Mouse (Mus musculus): ENCODE data around the gene A230050P20Rik. TPM values are rescaled to one million over a fixed set of nuclear protein-coding genes. Genes with fewer than 3 reads are reported as not detected.

The A230050P20Rik gene
- polyA plus RNA-seq, 1 experiment from 2014 or later, result 1.2 TPM

DNA sequence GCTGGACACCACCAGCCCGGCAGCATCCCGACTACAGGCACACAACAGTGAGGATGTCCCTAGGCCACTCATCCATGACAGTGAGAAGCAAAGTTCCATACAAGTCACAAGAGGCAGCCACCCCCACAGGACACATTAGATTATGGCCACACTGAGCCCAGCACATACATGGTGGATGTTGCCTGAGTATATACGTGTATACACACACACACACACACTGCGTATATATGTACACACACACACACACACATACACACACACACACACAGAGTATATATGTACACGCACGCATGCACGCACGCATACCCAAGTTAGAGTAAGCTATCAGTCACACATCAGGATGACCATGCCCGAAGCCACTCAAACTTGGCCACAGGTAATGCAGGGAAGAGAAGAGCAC is 26.9 kb downstream of the A230050P20Rik start:
- ATAC-seq (ENCODE audit: insufficient number of reproducible peaks, low FRiP score, low TSS enrichment, low read depth), result no peak
- H3K27me3 ChIP-seq (ENCODE audit: control insufficient read depth, insufficient read depth, low read length), result no peaks in the 10 kb centered on the region
- H3K27ac ChIP-seq (replicated peaks; ENCODE audit: low read depth, low read length), result no peak overlapping the region
- no peak overlapping the region for H3K9ac ChIP-seq (ENCODE audit: low read length)
- no peak overlapping the region for H3K4me2 ChIP-seq (ENCODE audit: low read depth, severe bottlenecking)
- no peaks in the 10 kb centered on the region for H3K9me3 ChIP-seq (ENCODE audit: control insufficient read depth, low read length)
- no peak overlapping the region for H3K4me3 ChIP-seq (ENCODE audit: low read depth, low read length)
- no peak for DNase-seq (ENCODE audit: low spot score)
- H3K4me1 ChIP-seq (ENCODE audit: control insufficient read depth, insufficient read depth, low read length), result peaks cover 8% of the 10 kb centered on the region
- peaks cover 52% of the 10 kb centered on the region for H3K36me3 ChIP-seq (ENCODE audit: control insufficient read depth, insufficient read depth, low read length)
- whole genome bisulfite sequencing, result 96% methylated on average over 9 of the region's 9 CpGs

DNA sequence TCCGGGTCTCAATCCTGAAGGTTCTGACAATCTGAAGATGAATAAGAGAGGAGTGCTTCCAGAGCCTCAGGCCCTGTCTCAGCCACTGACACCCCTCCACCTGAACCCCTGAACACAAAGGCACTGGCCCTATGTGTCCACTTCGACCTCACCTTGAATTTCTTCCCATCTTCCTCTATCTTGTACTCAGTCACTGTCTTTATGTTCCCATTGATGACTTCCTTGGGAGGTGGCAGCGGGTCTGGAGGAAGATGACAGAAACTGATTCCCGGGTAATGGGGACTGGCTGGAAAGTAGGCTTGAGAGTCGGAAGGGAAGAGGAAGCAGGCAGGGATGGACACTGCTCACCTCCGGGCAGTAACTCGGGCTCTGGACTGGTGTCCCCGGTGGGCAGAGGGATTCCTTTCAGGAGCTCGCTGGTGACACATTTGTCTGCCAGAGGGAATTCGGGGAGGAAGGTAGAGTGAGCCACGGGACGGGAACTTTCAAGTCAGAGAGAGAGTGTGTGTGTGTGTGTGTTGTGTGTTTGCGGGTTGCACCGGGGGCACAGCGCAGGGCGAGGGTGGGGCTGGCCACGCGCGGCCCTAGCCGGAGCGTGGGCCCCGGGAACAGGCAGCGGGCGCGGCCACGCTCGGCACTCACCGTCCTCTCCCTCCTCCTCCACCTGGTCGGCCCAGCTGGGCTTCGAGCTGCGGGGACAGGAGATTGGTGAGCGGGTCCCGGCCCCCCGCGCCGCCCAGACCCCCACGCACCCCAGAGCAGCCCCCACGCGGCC is 29.5 kb downstream of the A230050P20Rik start:
- Histone ChIP-seq H3K4me1 (ENCODE audit: control insufficient read depth, insufficient read depth, low read length) (peaks cover 8% of the 10 kb centered on the region), H3K9me3 (ENCODE audit: control insufficient read depth, low read length) (no peaks in the 10 kb centered on the region), H3K4me3 (ENCODE audit: low read depth, low read length) (peak overlapping the region; percentile 99), H3K36me3 (ENCODE audit: control insufficient read depth, insufficient read depth, low read length) (peaks cover 31% of the 10 kb centered on the region), H3K9ac (ENCODE audit: low read length) (peak overlapping the region; percentile 86), H3K27me3 (ENCODE audit: control insufficient read depth, insufficient read depth, low read length) (no peaks in the 10 kb centered on the region), H3K4me2 (ENCODE audit: low read depth, severe bottlenecking) (peak overlapping the region; percentile 96), H3K27ac (replicated peaks; ENCODE audit: low read depth, low read length) (no peak overlapping the region)
- WGBS, result 5% methylated on average over 36 of the region's 39 CpGs
- DNase-seq (ENCODE audit: low spot score), result no peak
- peak; percentile 42 for ATAC-seq (ENCODE audit: insufficient number of reproducible peaks, low FRiP score, low TSS enrichment, low read depth)

DNA sequence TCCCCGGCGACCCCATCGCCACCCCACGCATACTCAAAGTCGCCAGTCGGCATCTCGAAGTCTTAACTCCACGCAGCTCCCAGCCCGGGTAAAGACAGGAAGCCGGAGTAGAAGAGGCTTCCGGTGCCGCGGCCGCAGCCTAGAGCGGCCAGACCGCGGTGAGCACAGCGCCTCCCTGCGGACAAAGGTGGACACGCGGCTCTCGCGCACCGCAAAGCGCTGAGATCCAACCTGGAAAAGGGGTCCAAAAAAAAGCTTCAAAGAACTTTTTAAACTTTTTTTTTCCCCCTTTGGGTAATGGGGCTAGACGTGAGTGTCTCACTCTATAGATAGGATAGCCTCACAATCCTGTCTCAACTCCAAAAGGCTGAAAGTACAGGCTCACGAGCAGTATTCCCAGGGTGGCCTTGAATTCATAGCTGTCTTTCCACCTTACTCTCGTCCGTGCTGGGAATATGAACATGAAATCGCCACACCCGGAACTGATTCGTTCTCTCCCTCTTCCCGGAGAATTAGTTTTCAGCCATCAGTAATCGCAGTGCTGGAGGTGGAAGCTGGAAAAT is 30.1 kb downstream of the A230050P20Rik start, which contains the start of gene Eif3g:
Gene Eif3g (minus strand): TSS at position 113 of the 563 bp plus-strand sequence.
- 6% methylated on average over 34 of the region's 34 CpGs for WGBS
- Histone ChIP-seq H3K9ac (ENCODE audit: low read length) (peak within 1 kb of the TSS; percentile 86), H3K4me3 (ENCODE audit: low read depth, low read length) (peak within 1 kb of the TSS; percentile 99), H3K27me3 (ENCODE audit: control insufficient read depth, insufficient read depth, low read length) (no peaks in the 10 kb centered on the region), H3K9me3 (ENCODE audit: control insufficient read depth, low read length) (no peaks in the 10 kb centered on the region), H3K4me1 (ENCODE audit: control insufficient read depth, insufficient read depth, low read length) (peaks cover 8% of the 10 kb centered on the region), H3K4me2 (ENCODE audit: low read depth, severe bottlenecking) (peak within 1 kb of the TSS; percentile 96), H3K36me3 (ENCODE audit: control insufficient read depth, insufficient read depth, low read length) (peaks cover 26% of the 10 kb centered on the region), H3K27ac (replicated peaks; ENCODE audit: low read depth, low read length) (no peak within 1 kb of the TSS)
- DNase-seq (ENCODE audit: low spot score), result peak; percentile 91
- peak; percentile 73 for ATAC-seq (ENCODE audit: insufficient number of reproducible peaks, low FRiP score, low TSS enrichment, low read depth)

DNA sequence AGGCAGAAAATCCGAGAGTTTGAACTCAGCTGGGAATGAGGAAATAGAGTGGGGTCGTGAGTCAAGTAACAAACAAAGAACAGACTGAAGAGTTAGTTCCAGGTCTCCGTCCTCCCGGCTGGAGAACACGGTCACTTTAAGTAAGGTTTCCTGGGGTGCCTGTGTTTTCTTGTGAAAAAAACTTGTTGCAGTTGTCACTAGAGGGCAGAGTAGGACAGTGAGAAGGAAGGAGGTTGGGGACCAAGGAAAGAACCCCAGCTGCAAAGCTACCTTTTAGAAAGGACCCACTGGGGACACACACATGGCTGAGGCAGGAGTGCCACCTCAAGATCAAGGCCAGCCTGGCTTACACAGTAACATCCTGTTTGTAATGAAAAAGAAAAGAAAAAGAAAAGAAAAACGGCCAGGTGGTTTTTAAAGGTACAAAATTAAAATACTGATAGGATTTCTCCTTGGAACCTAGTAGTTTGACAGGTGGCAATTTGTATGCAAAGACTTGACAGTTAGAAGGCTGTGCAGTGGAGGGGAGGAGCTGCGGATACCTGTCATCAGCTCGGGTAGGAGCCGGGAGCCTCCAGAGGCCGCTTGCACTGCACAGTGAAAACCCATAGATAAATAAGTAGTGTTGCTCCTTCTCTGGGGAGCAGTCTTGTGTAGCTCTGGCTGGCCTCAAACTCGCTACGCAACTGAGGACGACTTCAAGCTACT is 33.2 kb downstream of the A230050P20Rik start:
- Histone ChIP-seq H3K9ac (ENCODE audit: low read length) (no peak overlapping the region), H3K4me3 (ENCODE audit: low read depth, low read length) (no peak overlapping the region), H3K9me3 (ENCODE audit: control insufficient read depth, low read length) (no peaks in the 10 kb centered on the region), H3K4me1 (ENCODE audit: control insufficient read depth, insufficient read depth, low read length) (peaks cover 8% of the 10 kb centered on the region), H3K27me3 (ENCODE audit: control insufficient read depth, insufficient read depth, low read length) (no peaks in the 10 kb centered on the region), H3K27ac (replicated peaks; ENCODE audit: low read depth, low read length) (no peak overlapping the region), H3K36me3 (ENCODE audit: control insufficient read depth, insufficient read depth, low read length) (peaks cover 11% of the 10 kb centered on the region; the same call in 1 of the 2 replicates), H3K4me2 (ENCODE audit: low read depth, severe bottlenecking) (no peak overlapping the region)
- DNase-seq (ENCODE audit: low spot score) (peak; percentile 39), ATAC-seq (ENCODE audit: insufficient number of reproducible peaks, low FRiP score, low TSS enrichment, low read depth) (no peak)
- 22% methylated on average over 13 of the region's 13 CpGs for WGBS

DNA sequence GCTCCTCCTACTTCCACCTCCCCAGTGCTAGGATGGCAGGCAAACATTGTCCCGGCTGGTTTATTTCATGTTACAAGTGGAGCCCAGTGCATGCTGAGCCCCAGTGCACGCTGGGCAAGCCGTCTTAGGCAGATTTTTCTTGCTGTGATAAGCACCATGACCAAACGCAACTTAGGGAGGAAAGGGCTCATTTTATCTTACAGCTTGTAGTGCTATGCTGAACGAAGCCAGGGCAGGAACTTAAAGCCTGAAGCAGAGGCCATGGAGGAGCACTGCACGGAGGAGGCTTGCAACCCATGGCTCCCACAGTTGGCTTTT is 33.7 kb downstream of the A230050P20Rik start:
- Histone ChIP-seq H3K9me3 (ENCODE audit: control insufficient read depth, low read length) (no peaks in the 10 kb centered on the region), H3K27me3 (ENCODE audit: control insufficient read depth, insufficient read depth, low read length) (no peaks in the 10 kb centered on the region), H3K27ac (replicated peaks; ENCODE audit: low read depth, low read length) (no peak overlapping the region), H3K4me1 (ENCODE audit: control insufficient read depth, insufficient read depth, low read length) (peaks cover 6% of the 10 kb centered on the region), H3K36me3 (ENCODE audit: control insufficient read depth, insufficient read depth, low read length) (peaks cover 9% of the 10 kb centered on the region; the same call in 1 of the 2 replicates), H3K9ac (ENCODE audit: low read length) (no peak overlapping the region), H3K4me2 (ENCODE audit: low read depth, severe bottlenecking) (no peak overlapping the region), H3K4me3 (ENCODE audit: low read depth, low read length) (no peak overlapping the region)
- ATAC-seq (ENCODE audit: insufficient number of reproducible peaks, low FRiP score, low TSS enrichment, low read depth) (no peak), DNase-seq (ENCODE audit: low spot score) (no peak)
- 52% methylated on average over 6 of the region's 6 CpGs for WGBS

DNA sequence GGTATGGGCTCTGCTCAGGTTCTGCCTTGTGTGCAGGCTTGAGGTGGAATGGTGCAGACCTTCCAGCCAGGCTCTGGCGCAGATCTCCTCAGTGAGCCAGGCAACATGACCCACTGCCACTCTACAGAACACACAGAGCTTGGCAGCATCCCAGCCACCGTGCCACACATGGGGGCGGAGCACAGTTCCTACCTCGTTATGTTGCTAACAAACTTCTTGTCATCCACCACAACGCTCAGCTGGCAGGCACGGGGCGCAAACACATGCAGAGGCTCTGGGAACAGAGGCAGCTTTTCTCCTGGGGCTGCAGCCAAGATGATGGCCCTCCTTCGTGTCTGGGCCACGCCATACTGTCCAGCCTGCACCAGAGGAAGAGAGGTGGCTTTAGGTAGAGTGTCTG is 41.5 kb downstream of the A230050P20Rik start:
- WGBS, result 92% methylated on average over 9 of the region's 9 CpGs
- Histone ChIP-seq H3K9ac (ENCODE audit: low read length) (no peak overlapping the region), H3K4me3 (ENCODE audit: low read depth, low read length) (no peak overlapping the region), H3K4me1 (ENCODE audit: control insufficient read depth, insufficient read depth, low read length) (no peaks in the 10 kb centered on the region), H3K4me2 (ENCODE audit: low read depth, severe bottlenecking) (no peak overlapping the region), H3K27me3 (ENCODE audit: control insufficient read depth, insufficient read depth, low read length) (no peaks in the 10 kb centered on the region), H3K36me3 (ENCODE audit: control insufficient read depth, insufficient read depth, low read length) (peaks cover 74% of the 10 kb centered on the region), H3K9me3 (ENCODE audit: control insufficient read depth, low read length) (no peaks in the 10 kb centered on the region), H3K27ac (replicated peaks; ENCODE audit: low read depth, low read length) (no peak overlapping the region)
- ATAC-seq (ENCODE audit: insufficient number of reproducible peaks, low FRiP score, low TSS enrichment, low read depth) (no peak), DNase-seq (ENCODE audit: low spot score) (no peak)

DNA sequence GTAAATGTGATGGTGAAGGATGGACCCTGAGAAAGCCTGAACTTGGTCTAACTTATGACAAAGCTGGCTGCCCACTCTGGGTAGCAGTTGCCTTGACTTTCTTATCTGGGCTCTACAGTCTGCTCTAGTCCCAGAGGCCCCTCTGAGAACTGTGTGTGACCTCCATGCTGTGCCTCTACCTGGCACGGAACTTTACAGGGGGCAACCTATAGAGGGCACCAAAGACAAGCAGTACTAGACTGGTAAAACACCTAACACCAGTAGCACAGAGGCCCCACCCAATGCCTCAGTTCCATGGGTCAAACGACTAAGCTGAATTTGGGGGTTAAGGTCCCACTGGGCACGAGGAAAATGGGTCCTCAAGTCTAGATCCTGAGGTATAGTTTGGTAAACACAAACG is 47.7 kb downstream of the A230050P20Rik start:
- Histone ChIP-seq H3K4me3 (ENCODE audit: low read depth, low read length) (no peak overlapping the region), H3K4me2 (ENCODE audit: low read depth, severe bottlenecking) (no peak overlapping the region), H3K27ac (replicated peaks; ENCODE audit: low read depth, low read length) (no peak overlapping the region), H3K36me3 (ENCODE audit: control insufficient read depth, insufficient read depth, low read length) (peaks cover 81% of the 10 kb centered on the region), H3K27me3 (ENCODE audit: control insufficient read depth, insufficient read depth, low read length) (no peaks in the 10 kb centered on the region), H3K9ac (ENCODE audit: low read length) (no peak overlapping the region), H3K9me3 (ENCODE audit: control insufficient read depth, low read length) (no peaks in the 10 kb centered on the region), H3K4me1 (ENCODE audit: control insufficient read depth, insufficient read depth, low read length) (no peaks in the 10 kb centered on the region)
- ATAC-seq (ENCODE audit: insufficient number of reproducible peaks, low FRiP score, low TSS enrichment, low read depth) (no peak), DNase-seq (ENCODE audit: low spot score) (no peak)
- 85% methylated on average over 4 of the region's 4 CpGs for WGBS

DNA sequence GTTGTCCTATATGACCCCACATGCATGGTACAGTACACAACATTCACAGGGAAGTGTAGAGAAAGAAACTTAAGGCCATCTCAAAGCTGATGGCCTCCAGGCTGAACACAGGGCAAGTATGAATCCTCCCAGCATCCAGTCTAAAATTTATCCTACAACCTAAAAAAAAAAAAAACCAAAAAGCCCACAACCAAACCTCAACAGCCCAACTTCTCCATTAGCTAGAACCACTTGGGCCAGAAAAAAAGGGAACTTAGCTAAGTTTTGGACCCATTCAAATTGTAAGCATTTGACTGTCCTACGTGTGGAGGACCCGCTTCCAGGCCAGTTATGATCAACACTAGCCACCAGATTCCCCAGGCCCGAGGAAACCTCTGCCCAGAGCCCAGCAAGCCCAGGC is 54.8 kb downstream of the A230050P20Rik start:
- H3K36me3 ChIP-seq (ENCODE audit: control insufficient read depth, insufficient read depth, low read length), result peaks cover 66% of the 10 kb centered on the region
- DNase-seq (ENCODE audit: low spot score) (no peak), ATAC-seq (ENCODE audit: insufficient number of reproducible peaks, low FRiP score, low TSS enrichment, low read depth) (no peak)
- H3K9me3 ChIP-seq (ENCODE audit: control insufficient read depth, low read length), result no peaks in the 10 kb centered on the region
- no peak overlapping the region for H3K4me3 ChIP-seq (ENCODE audit: low read depth, low read length)
- WGBS, result 94% methylated on average over 3 of the region's 3 CpGs
- H3K9ac ChIP-seq (ENCODE audit: low read length), result no peak overlapping the region
- no peak overlapping the region for H3K27ac ChIP-seq (replicated peaks; ENCODE audit: low read depth, low read length)
- no peaks in the 10 kb centered on the region for H3K4me1 ChIP-seq (ENCODE audit: control insufficient read depth, insufficient read depth, low read length)
- H3K27me3 ChIP-seq (ENCODE audit: control insufficient read depth, insufficient read depth, low read length), result no peaks in the 10 kb centered on the region
- H3K4me2 ChIP-seq (ENCODE audit: low read depth, severe bottlenecking), result no peak overlapping the region
